Mouse (Mus musculus): Measurements from ENCODE around the gene Mettl24. TPM values are rescaled to one million over a fixed set of nuclear protein-coding genes. Genes with fewer than 3 reads are reported as not detected.
A peak's percentile ranks its signal among the peaks of the same experiment; 100 is the strongest.

The Mettl24 gene
- polyA plus RNA-seq, 1 experiment from 2014 or later = 0.53 TPM

GRCm38 (mm10) chr10:40688266-40688665 is 5.2 kb downstream of the Mettl24 start:
- Histone ChIP-seq H3K9me3 (ENCODE audit: control insufficient read depth, low read length) (no peaks in the 10 kb centered on the region), H3K9ac (ENCODE audit: low read length) (no peak overlapping the region), H3K27ac (ENCODE audit: low read depth, low read length) (no peak overlapping the region), H3K4me1 (ENCODE audit: control insufficient read depth, insufficient read depth, low read length) (no peaks in the 10 kb centered on the region), H3K36me3 (ENCODE audit: control insufficient read depth, insufficient read depth, low read length) (no peaks in the 10 kb centered on the region), H3K4me3 (ENCODE audit: low read depth, low read length) (no peak overlapping the region), H3K27me3 (ENCODE audit: control insufficient read depth, insufficient read depth, low read length) (no peaks in the 10 kb centered on the region), H3K4me2 (no peak overlapping the region)
- DNase-seq (ENCODE audit: low spot score, missing footprints) = no peak
- 88% methylated on average over 6 of the region's 6 CpGs for WGBS
- ATAC-seq (ENCODE audit: low FRiP score) = no peak

GRCm38 (mm10) chr10:40688873-40689272 is 5.8 kb downstream of the Mettl24 start:
- H3K9me3 ChIP-seq (ENCODE audit: control insufficient read depth, low read length) = no peaks in the 10 kb centered on the region
- H3K27me3 ChIP-seq (ENCODE audit: control insufficient read depth, insufficient read depth, low read length) = no peaks in the 10 kb centered on the region
- no peaks in the 10 kb centered on the region for H3K4me1 ChIP-seq (ENCODE audit: control insufficient read depth, insufficient read depth, low read length)
- no peak overlapping the region for H3K4me3 ChIP-seq (ENCODE audit: low read depth, low read length)
- no peak overlapping the region for H3K27ac ChIP-seq (ENCODE audit: low read depth, low read length)
- H3K36me3 ChIP-seq (ENCODE audit: control insufficient read depth, insufficient read depth, low read length) = no peaks in the 10 kb centered on the region
- ATAC-seq (ENCODE audit: low FRiP score) (no peak), DNase-seq (ENCODE audit: low spot score, missing footprints) (no peak)
- whole genome bisulfite sequencing = 44% methylated on average over 1 of the region's 1 CpGs
- no peak overlapping the region for H3K9ac ChIP-seq (ENCODE audit: low read length)
- no peak overlapping the region for H3K4me2 ChIP-seq

- Histone ChIP-seq H3K9me3 (ENCODE audit: control insufficient read depth, low read length) (no peaks in the 10 kb centered on the region), H3K36me3 (ENCODE audit: control insufficient read depth, insufficient read depth, low read length) (no peaks in the 10 kb centered on the region), H3K27me3 (ENCODE audit: control insufficient read depth, insufficient read depth, low read length) (no peaks in the 10 kb centered on the region), H3K9ac (ENCODE audit: low read length) (no peak overlapping the region), H3K4me3 (ENCODE audit: low read depth, low read length) (no peak overlapping the region), H3K4me2 (no peak overlapping the region), H3K4me1 (ENCODE audit: control insufficient read depth, insufficient read depth, low read length) (no peaks in the 10 kb centered on the region), H3K27ac (ENCODE audit: low read depth, low read length) (no peak overlapping the region)
- DNase-seq (ENCODE audit: low spot score, missing footprints) (no peak), ATAC-seq (ENCODE audit: low FRiP score) (no peak)
- WGBS = 84% methylated on average over 4 of the region's 4 CpGs
Observed at GRCm38 (mm10) chr10:40698652-40699051, 15.6 kb downstream of the Mettl24 start.

- H3K4me3 ChIP-seq (ENCODE audit: low read depth, low read length) = no peak overlapping the region
- peaks cover 2% of the 10 kb centered on the region; the same call in 1 of the 2 replicates for H3K4me1 ChIP-seq (ENCODE audit: control insufficient read depth, insufficient read depth, low read length)
- ATAC-seq (ENCODE audit: low FRiP score) (no peak), DNase-seq (ENCODE audit: low spot score, missing footprints) (no peak)
- no peaks in the 10 kb centered on the region for H3K36me3 ChIP-seq (ENCODE audit: control insufficient read depth, insufficient read depth, low read length)
- H3K27ac ChIP-seq (ENCODE audit: low read depth, low read length) = no peak overlapping the region
- no peaks in the 10 kb centered on the region for H3K27me3 ChIP-seq (ENCODE audit: control insufficient read depth, insufficient read depth, low read length)
- no peak overlapping the region for H3K4me2 ChIP-seq
- no peak overlapping the region for H3K9ac ChIP-seq (ENCODE audit: low read length)
- H3K9me3 ChIP-seq (ENCODE audit: control insufficient read depth, low read length) = no peaks in the 10 kb centered on the region
- WGBS = 89% methylated on average over 7 of the region's 7 CpGs
Observed at GRCm38 (mm10) chr10:40711127-40711526, 28.0 kb downstream of the Mettl24 start.

GRCm38 (mm10) chr10:40713018-40713608 is 30.0 kb downstream of the Mettl24 start:
- no peak overlapping the region for H3K4me2 ChIP-seq

GRCm38 (mm10) chr10:40713829-40714228 is 30.7 kb downstream of the Mettl24 start:
- ATAC-seq (ENCODE audit: low FRiP score) (no peak), DNase-seq (ENCODE audit: low spot score, missing footprints) (no peak)
- no peak overlapping the region for H3K4me3 ChIP-seq (ENCODE audit: low read depth, low read length)
- no peak overlapping the region for H3K9ac ChIP-seq (ENCODE audit: low read length)
- no peaks in the 10 kb centered on the region for H3K27me3 ChIP-seq (ENCODE audit: control insufficient read depth, insufficient read depth, low read length)
- no peaks in the 10 kb centered on the region for H3K9me3 ChIP-seq (ENCODE audit: control insufficient read depth, low read length)
- peaks cover 2% of the 10 kb centered on the region; the same call in 1 of the 2 replicates for H3K4me1 ChIP-seq (ENCODE audit: control insufficient read depth, insufficient read depth, low read length)
- H3K27ac ChIP-seq (ENCODE audit: low read depth, low read length) = no peak overlapping the region
- 93% methylated on average over 9 of the region's 9 CpGs for WGBS
- no peak overlapping the region for H3K4me2 ChIP-seq
- H3K36me3 ChIP-seq (ENCODE audit: control insufficient read depth, insufficient read depth, low read length) = no peaks in the 10 kb centered on the region

More at GRCm38 (mm10) chr10:40713018-40713608, 30.0 kb downstream of the Mettl24 start:
- H3K9me3 ChIP-seq (ENCODE audit: control insufficient read depth, low read length) = no peaks in the 10 kb centered on the region
- H3K4me3 ChIP-seq (ENCODE audit: low read depth, low read length) = no peak overlapping the region
- peak; percentile 82 for ATAC-seq (ENCODE audit: low FRiP score)
- H3K4me1 ChIP-seq (ENCODE audit: control insufficient read depth, insufficient read depth, low read length) = peaks cover 2% of the 10 kb centered on the region; the same call in 1 of the 2 replicates
- WGBS = 40% methylated on average over 9 of the region's 9 CpGs
- no peak overlapping the region for H3K27ac ChIP-seq (ENCODE audit: low read depth, low read length)
- no peaks in the 10 kb centered on the region for H3K36me3 ChIP-seq (ENCODE audit: control insufficient read depth, insufficient read depth, low read length)
- DNase-seq (ENCODE audit: low spot score, missing footprints) = no peak
- no peak overlapping the region for H3K9ac ChIP-seq (ENCODE audit: low read length)
- no peaks in the 10 kb centered on the region for H3K27me3 ChIP-seq (ENCODE audit: control insufficient read depth, insufficient read depth, low read length)

- Histone ChIP-seq H3K9ac (ENCODE audit: low read length) (no peak overlapping the region), H3K4me3 (ENCODE audit: low read depth, low read length) (no peak overlapping the region), H3K4me1 (ENCODE audit: control insufficient read depth, insufficient read depth, low read length) (peaks cover 2% of the 10 kb centered on the region; the same call in 1 of the 2 replicates), H3K4me2 (no peak overlapping the region), H3K36me3 (ENCODE audit: control insufficient read depth, insufficient read depth, low read length) (no peaks in the 10 kb centered on the region), H3K9me3 (ENCODE audit: control insufficient read depth, low read length) (no peaks in the 10 kb centered on the region), H3K27ac (ENCODE audit: low read depth, low read length) (no peak overlapping the region), H3K27me3 (ENCODE audit: control insufficient read depth, insufficient read depth, low read length) (no peaks in the 10 kb centered on the region)
- ATAC-seq (ENCODE audit: low FRiP score) (no peak), DNase-seq (ENCODE audit: low spot score, missing footprints) (no peak)
- 87% methylated on average over 4 of the region's 4 CpGs for WGBS
Observed at GRCm38 (mm10) chr10:40715151-40715550, 32.1 kb downstream of the Mettl24 start.

- DNase-seq (ENCODE audit: low spot score, missing footprints) = no peak
Observed at GRCm38 (mm10) chr10:40716296-40716695, 33.2 kb downstream of the Mettl24 start.

GRCm38 (mm10) chr10:40716713-40717112 is 33.6 kb downstream of the Mettl24 start:
- H3K9me3 ChIP-seq (ENCODE audit: control insufficient read depth, low read length) = no peaks in the 10 kb centered on the region
- H3K9ac ChIP-seq (ENCODE audit: low read length) = no peak overlapping the region
- WGBS = 82% methylated on average over 3 of the region's 3 CpGs
- peaks cover 2% of the 10 kb centered on the region; the same call in 1 of the 2 replicates for H3K4me1 ChIP-seq (ENCODE audit: control insufficient read depth, insufficient read depth, low read length)
- no peaks in the 10 kb centered on the region for H3K27me3 ChIP-seq (ENCODE audit: control insufficient read depth, insufficient read depth, low read length)
- DNase-seq (ENCODE audit: low spot score, missing footprints) = no peak
- no peaks in the 10 kb centered on the region for H3K36me3 ChIP-seq (ENCODE audit: control insufficient read depth, insufficient read depth, low read length)
- H3K4me3 ChIP-seq (ENCODE audit: low read depth, low read length) = no peak overlapping the region
- H3K4me2 ChIP-seq = no peak overlapping the region
- H3K27ac ChIP-seq (ENCODE audit: low read depth, low read length) = no peak overlapping the region
- ATAC-seq (ENCODE audit: low FRiP score) = no peak

More at GRCm38 (mm10) chr10:40716296-40716695, 33.2 kb downstream of the Mettl24 start:
- no peak overlapping the region for H3K27ac ChIP-seq (ENCODE audit: low read depth, low read length)
- H3K36me3 ChIP-seq (ENCODE audit: control insufficient read depth, insufficient read depth, low read length) = no peaks in the 10 kb centered on the region
- peaks cover 2% of the 10 kb centered on the region; the same call in 1 of the 2 replicates for H3K4me1 ChIP-seq (ENCODE audit: control insufficient read depth, insufficient read depth, low read length)
- ATAC-seq (ENCODE audit: low FRiP score) = no peak
- no peaks in the 10 kb centered on the region for H3K9me3 ChIP-seq (ENCODE audit: control insufficient read depth, low read length)
- WGBS = 90% methylated on average over 8 of the region's 8 CpGs
- H3K4me3 ChIP-seq (ENCODE audit: low read depth, low read length) = no peak overlapping the region
- H3K27me3 ChIP-seq (ENCODE audit: control insufficient read depth, insufficient read depth, low read length) = no peaks in the 10 kb centered on the region
- no peak overlapping the region for H3K4me2 ChIP-seq
- no peak overlapping the region for H3K9ac ChIP-seq (ENCODE audit: low read length)

All from midbrain, embryonic 11.5 days (tissue).